Mouse (Mus musculus) heart, postnatal 14 days (tissue): ENCODE results near the gene Gm3238. TPM values are rescaled to one million over a fixed set of nuclear protein-coding genes. Genes with fewer than 3 reads are reported as not detected.
"Not testable (repeated sequence)": the region's sequence is repeated elsewhere in the genome, so short reads cannot be mapped to it uniquely, and the experiment has no call there.

ENCODE experiments used
- DNase-seq, 2 experiments: peaks; one replicate each; pipeline ENCODE4 v3.0.0; 2021 to 2022
- intact Hi-C: fragments of 180-260 bp; cut with DNase I; formaldehyde crosslinking; loops from one replicate; pipeline ENCODE4 v1.15.1; 2025
- long read RNA-seq, 2 experiments: library from polyadenylated mRNA; stranded (forward); transcript quantifications; one replicate each; pipeline ENCODE4 v2.0.0; 2021
- total RNA-seq, 2 experiments: library from RNA; stranded (reverse); gene quantifications; 2 replicates each; pipeline ENCODE4 v1.2.3; 2021

The Gm3238 gene
- total RNA-seq = not detected
- long read RNA-seq, experiment 1 = 0 reads
- long read RNA-seq, experiment 2 = 0 reads

GRCm38 (mm10) chr10:77771225-77771624 is at the start of gene Gm3238:
Gene Gm3238, minus strand, starts transcription at chr10:77771325.
- intact Hi-C loops, DNase-seq: not testable (repeated sequence)

DNA sequence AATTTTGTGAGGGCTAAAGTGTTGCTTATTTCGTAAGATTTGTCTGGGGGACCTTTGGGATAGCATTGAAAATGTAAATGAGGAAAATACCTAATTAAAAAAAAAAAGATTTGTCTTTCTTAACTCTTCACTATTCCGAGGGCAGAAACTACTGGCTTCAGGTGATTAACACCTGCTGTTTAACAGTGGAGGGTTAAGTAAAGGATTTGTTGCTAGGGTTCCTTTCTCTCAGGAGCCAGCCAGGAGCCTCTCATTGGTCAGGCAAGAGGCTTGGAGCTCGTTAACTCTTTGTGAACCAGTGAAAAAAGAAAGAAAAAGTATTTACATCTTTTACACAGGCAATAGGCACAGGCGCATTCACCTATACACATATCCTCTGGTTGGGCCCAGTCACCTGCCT is 48.1 kb upstream of the Gm3238 start:
- intact Hi-C loops = loop anchor here (5.0 kb wide), 1 partner anchor 192 kb away; no protein-coding TSS in a partner anchor

DNA sequence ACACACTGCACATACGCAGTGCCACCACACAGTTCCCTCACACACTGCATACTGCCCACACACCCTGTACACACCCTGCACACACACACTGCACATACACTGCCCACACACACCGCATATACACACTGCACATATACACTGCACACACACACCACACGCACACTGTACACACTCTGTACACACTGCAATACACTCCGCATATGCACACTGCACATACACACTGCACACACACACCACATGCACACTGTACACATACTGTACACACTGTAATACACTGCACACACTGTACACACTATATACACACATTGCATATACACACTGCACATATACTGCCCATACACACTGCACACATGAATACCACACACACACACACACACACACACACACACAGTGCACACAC is 47.4 kb upstream of the Gm3238 start:
- intact Hi-C loops = loop anchor here (5.0 kb wide), 1 partner anchor 191 kb away; no protein-coding TSS in a partner anchor

More for the DNA sequence above, 48.1 kb upstream of the Gm3238 start:
- no peak for DNase-seq

GRCm38 (mm10) chr10:77815514-77815913 is 44.4 kb upstream of the Gm3238 start:
- intact Hi-C loops = loop anchor here (5.0 kb wide), 1 partner anchor 188 kb away; no protein-coding TSS in a partner anchor

More for the DNA sequence above, 47.4 kb upstream of the Gm3238 start:
- no peak for DNase-seq

DNA sequence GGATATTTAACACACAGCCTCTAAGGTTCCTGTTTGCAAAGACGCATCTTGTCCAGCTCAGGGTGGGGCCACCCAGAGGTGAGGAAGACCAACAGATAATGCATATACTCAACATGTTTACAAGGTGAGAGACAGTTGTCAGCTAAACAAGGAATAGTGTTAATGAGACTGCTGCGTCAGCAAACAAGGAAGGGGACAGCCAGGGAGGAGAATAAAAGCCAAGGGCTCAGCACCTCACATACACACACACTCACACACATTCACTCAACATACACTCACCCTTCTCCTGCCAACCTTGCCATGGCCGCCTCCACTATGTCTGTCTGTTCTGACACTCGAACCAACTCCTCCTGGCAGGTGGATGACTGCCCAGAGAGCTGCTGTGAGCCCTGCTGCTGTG is 43.3 kb upstream of the Gm3238 start, which contains the start of gene Gm2696:
Gm2696 (plus strand) TSS at position 301 of the 400 bp plus-strand sequence.
- intact Hi-C loops = no loop called here
- no peak for DNase-seq

More at GRCm38 (mm10) chr10:77815514-77815913, 44.4 kb upstream of the Gm3238 start:
- peak; percentile 18 to 35 for DNase-seq

- intact Hi-C loops = no loop called here
- DNase-seq = no peak
Measured at GRCm38 (mm10) chr10:77811743-77812142, 40.6 kb upstream of the Gm3238 start, which contains the start of gene Gm9507. Gene Gm9507, minus strand, starts transcription at chr10:77811843.

- intact Hi-C loops = no loop called here
- DNase-seq = no peak
Measured at GRCm38 (mm10) chr10:77804095-77804494, 33.0 kb upstream of the Gm3238 start.

DNA sequence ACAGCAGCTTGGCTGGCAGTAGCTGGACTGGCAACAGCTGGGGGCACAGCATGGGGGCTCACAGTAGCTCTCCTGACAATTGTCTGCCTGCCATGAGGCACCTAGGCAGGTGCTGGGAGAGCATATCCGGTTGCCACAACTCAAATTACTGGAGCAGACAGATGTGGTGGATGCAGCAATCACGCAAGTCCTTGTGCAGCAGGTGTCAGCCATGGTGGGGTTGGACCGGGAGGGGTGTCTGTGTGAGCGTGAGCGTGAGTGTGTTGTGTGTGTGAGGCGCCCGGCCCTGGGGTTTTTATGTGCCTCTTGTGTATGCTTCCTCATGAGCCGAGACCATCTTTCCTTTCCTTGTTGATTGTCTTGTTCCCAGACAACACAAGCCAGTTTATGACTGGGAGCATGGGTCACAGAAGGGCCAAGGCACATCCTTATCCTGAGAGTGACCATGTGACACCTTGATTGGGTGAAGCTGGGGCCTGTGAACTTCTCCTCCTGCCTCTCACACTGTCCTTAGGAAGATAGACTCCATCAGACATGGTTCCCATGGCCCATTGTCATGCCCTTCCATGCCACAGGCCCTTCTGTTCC is 27.9 kb upstream of the Gm3238 start, which contains the start of gene Gm19668:
Gm19668 (minus strand) TSS at position 213 of the 588 bp plus-strand sequence.
- DNase-seq = no peak
- intact Hi-C loops = no loop called here

- peak; percentile 17 to 37 for DNase-seq
Measured at GRCm38 (mm10) chr10:77798164-77798920, 27.2 kb upstream of the Gm3238 start.

DNA sequence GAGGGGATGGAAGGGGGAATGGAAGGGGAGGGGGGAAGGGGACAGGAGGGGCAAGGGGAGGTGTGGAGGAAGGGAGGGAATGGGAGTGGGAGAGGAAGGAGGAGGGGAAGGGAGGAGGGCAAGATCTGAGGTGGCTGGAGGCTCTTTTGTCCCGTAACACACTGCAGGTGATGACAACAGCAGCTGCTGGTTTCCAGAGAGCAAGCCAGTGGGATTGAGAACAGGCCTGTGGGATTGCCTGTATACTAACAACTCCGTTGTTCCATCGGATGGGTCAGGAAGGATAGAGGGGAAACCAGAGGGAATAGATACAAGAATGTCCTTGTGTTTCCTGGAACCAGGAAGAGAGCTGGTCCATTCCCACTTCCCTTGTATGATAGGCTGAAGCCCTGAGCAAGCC is 26.6 kb upstream of the Gm3238 start:
- DNase-seq = peak in 1 of 2 experiments; percentile 28
- intact Hi-C loops = no loop called here

More at GRCm38 (mm10) chr10:77798164-77798920, 27.2 kb upstream of the Gm3238 start:
- intact Hi-C loops = not testable (repeated sequence)

- no peak for DNase-seq
- intact Hi-C loops = no loop called here
Measured at GRCm38 (mm10) chr10:77794976-77795375, 23.9 kb upstream of the Gm3238 start, which contains the start of gene Gm9639. Gene Gm9639, minus strand, starts transcription at chr10:77795076.

DNA sequence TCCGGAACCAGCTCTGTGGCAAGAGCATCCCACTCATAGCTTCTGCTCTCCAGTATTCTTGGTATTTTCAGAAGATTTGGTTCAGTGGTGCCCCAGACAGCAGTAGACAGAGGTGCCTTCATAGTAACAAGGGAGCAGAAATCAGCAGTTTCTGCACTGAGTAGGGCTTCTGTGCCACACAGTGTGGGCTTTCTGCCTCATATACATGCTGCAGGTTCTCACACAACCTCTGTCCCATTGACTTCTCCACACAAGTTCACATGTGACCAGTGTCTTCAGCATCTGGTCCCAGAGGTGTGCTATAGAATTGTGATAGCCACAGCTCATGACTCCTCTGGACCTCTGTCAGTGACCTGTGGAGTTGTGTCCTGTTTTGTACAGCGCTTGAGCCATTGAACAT is 17.5 kb upstream of the Gm3238 start:
- intact Hi-C loops = no loop called here
- DNase-seq = no peak

DNA sequence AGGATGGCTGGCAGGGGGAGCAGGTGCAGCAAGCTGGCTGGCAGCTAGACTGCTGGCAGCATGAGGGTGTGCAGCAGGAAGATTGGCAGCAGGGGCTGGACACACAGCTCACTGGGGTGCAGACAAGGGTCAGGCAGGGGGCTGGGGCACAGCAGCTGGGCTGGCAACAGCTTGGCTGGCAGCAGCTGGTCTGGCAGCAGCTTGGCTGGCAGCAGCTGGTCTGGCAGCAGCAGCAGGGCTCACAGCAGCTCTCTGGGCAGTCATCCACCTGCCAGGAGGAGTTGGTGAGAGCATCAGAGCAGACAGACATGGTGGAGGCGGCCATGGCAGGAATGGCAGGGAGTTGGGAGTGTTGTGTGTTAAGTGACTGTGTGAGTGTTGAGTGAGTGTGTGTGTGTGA is 16.8 kb upstream of the Gm3238 start, which contains the start of gene Gm7137:
Gm7137 (minus strand) TSS at position 325 of the 400 bp plus-strand sequence.
- intact Hi-C loops = not testable (repeated sequence)
- peak; percentile 17 to 56 for DNase-seq

- intact Hi-C loops = not testable (repeated sequence)
Measured at GRCm38 (mm10) chr10:77783396-77783795, 12.3 kb upstream of the Gm3238 start.

GRCm38 (mm10) chr10:77782442-77782841 is 11.3 kb upstream of the Gm3238 start, which contains the start of gene Gm3250:
Gene Gm3250, minus strand, starts transcription at chr10:77782542.
- intact Hi-C loops, DNase-seq: not testable (repeated sequence)

More at GRCm38 (mm10) chr10:77783396-77783795, 12.3 kb upstream of the Gm3238 start:
- DNase-seq = not testable (repeated sequence)

- DNase-seq, intact Hi-C loops: not testable (repeated sequence)
Measured at GRCm38 (mm10) chr10:77776844-77777243, 5.7 kb upstream of the Gm3238 start, which contains the start of gene Gm7138. Gene Gm7138, minus strand, starts transcription at chr10:77776944.

DNA sequence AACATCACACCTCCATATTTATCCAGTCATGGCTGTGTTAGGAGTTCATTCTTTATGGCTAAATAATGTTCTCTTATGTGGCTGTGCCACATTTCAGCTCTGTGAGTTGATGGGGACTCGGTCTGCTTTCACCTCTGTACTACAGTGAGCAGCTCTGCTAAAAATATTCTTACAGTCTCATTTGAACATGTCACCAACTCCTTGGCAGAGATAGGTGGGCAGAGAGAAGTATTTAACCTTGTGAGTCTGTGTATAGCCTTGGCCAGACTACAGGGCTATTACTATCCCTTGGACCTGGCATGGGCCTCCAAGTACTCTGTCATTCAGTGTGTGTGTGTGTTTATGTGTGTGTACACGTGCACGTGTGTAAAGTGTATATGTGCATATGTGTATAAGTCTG is 1.0 kb upstream of the Gm3238 start:
- intact Hi-C loops, DNase-seq: not testable (repeated sequence)

DNA sequence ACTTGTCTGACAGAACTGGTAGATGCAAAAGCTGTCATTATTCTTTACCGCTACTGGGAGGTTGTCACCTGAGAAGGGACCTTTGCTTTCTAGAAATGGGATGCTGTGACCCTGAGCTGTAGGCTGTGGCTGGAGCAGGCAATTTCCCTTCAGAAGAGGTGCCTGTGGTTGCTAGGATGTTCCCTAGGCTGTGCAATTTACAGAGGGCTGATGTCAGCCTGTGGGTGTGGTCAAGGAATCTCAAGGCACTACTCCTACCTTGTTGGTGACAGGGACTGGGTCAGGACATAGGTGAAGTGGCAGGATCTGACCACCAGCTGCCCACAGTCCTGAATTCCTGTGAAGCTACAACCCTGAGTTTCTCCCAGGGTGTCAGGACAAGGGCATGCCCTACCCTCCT is 1.4 kb downstream of the Gm3238 start:
- intact Hi-C loops = no loop called here
- DNase-seq = no peak

DNA sequence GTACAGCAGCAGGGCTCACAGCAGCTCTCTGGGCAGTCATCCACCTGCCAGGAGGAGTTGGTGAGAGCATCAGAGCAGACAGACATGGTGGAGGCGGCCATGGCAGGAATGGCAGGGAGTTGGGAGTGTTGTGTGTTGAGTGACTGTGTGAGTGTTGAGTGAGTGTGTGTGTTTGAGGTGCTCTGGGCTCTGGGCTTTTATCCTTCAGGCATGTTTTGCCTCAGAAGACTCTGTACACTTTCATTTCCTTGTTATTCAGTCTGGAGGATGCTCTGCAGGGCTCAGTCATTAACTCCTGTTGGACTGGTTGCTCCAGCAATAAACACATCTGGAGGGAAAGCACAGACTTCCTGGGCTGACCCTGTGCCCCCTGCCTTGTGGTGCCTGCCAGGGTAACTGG is 11.5 kb downstream of the Gm3238 start, which contains the start of gene Gm3233:
Gm3233 (minus strand) TSS at position 101 of the 400 bp plus-strand sequence.
- intact Hi-C loops, DNase-seq: not testable (repeated sequence)

GRCm38 (mm10) chr10:77753448-77753847 is 17.7 kb downstream of the Gm3238 start:
- intact Hi-C loops = no loop called here
- no peak for DNase-seq
